Mouse (Mus musculus): ENCODE data around the gene Pkm.

DNA sequence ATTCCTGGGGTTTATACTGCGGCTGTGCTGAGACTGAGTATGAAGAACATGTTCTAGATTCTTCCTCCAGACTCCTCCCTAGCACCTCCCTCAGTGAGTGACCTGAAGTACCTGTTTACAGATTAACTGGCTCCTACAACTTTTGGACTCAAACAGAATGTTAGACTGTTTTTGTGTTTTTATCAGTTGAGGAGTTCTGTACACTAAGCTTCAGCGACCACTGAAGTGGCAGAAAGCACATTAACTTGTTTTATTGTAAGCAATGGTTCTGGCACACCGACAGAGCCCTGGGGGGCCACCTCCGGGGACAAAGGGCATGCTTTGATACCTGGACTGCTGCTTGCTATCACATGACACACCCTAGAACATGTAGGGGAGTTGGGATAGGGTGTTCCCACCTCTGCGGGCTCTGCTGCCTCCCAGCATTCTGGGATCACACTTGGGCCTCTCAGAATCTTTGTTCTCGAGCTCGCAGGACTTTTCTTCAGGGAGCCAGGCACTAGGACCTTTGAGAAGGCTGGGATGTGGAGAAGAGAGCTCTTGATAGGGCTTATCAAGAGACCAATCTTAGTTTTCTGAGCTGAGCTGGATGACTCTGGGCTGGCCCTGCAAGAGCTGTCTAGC is 60.2 kb downstream of the Pkm start:
- no peak for TF ChIP-seq CTCF (IDR thresholded peaks at IDR 0.05; ENCODE audit: low read depth, low read length)
- no peak for TF ChIP-seq POLR2A (IDR thresholded peaks at IDR 0.05; ENCODE audit: extremely low read depth, insufficient read depth, low read length)

Data from liver, adult 2 months (tissue).